Mouse (Mus musculus) neural tube, embryonic 12.5 days (tissue): ENCODE data around the gene Grin3b. TPM values are rescaled to one million over a fixed set of nuclear protein-coding genes. Genes with fewer than 3 reads are reported as not detected.
"Not testable (repeated sequence)": the region's sequence is repeated elsewhere in the genome, so short reads cannot be mapped to it uniquely, and the experiment has no call there.

Experiments
- ATAC-seq: fragments of 200-750 bp; cut with Nextera tagmentation; 2 replicates; pipeline ENCODE4 v1.8.0; 2017; ENCODE audit warnings: low read depth, mild to moderate bottlenecking, moderate TSS enrichment, moderate library complexity; ENCODE audit not compliant: low FRiP score
- H3K27ac ChIP-seq: fragments of 300-500 bp; sonication (generic); 2 replicates; pipeline ENCODE4 v1.5.1; 2016
- H3K27me3 ChIP-seq: fragments of 300-500 bp; sonication (generic); replicated peaks from 2 replicates; pipeline ENCODE4 v1.6.1; 2016; ENCODE audit warnings: mild to moderate bottlenecking
- H3K36me3 ChIP-seq: fragments of 300-500 bp; sonication (generic); 2 replicates; pipeline ENCODE4 v1.6.1; 2016; ENCODE audit warnings: mild to moderate bottlenecking
- H3K4me1 ChIP-seq: fragments of 300-500 bp; sonication (generic); 2 replicates; pipeline ENCODE4 v1.6.1; 2016
- H3K4me2 ChIP-seq: fragments of 300-500 bp; sonication (generic); replicated peaks from 2 replicates; pipeline ENCODE4 v1.6.1; 2016; ENCODE audit warnings: mild to moderate bottlenecking
- H3K4me3 ChIP-seq: fragments of 300-500 bp; sonication (generic); 2 replicates; pipeline ENCODE4 v1.5.1; 2016
- H3K9ac ChIP-seq: fragments of 300-500 bp; sonication (generic); 2 replicates; pipeline ENCODE4 v1.6.1; 2016; ENCODE audit warnings: mild to moderate bottlenecking
- H3K9me3 ChIP-seq: fragments of 300-500 bp; sonication (generic); 2 replicates; pipeline ENCODE4 v1.6.1; 2016; ENCODE audit warnings: mild to moderate bottlenecking
- WGBS: fragments of 180-500 bp; shearing (Covaris S2); methylation state at CpG from one replicate; pipeline ENCODE4 v1.1.7; 2016; 5-methylcytosine and 5-hydroxymethylcytosine counted together
- polyA plus RNA-seq: library from polyadenylated mRNA; unstranded; fragments of >200 nt; fragmentation: Nextera tagmentation; extraction: Ambion mirVana; gene quantifications from 2 replicates; pipeline ENCODE4 v1.2.1, GENCODE M21; 2016

The Grin3b gene
- polyA plus RNA-seq, 1 experiment from 2014 or later: 0.24 TPM

- ATAC-seq, H3K4me1 ChIP-seq, H3K9ac ChIP-seq, H3K27me3 ChIP-seq, H3K27ac ChIP-seq, H3K9me3 ChIP-seq: not testable (repeated sequence)
- peaks cover 27% of the 10 kb centered on the region for H3K36me3 ChIP-seq
- 36% methylated on average over 10 of the region's 10 CpGs for WGBS
- peak overlapping the region; percentile 86 for H3K4me2 ChIP-seq
- H3K4me3 ChIP-seq: peak overlapping the region; percentile 93; the same call in 1 of the 2 replicates
Observed at GRCm38 (mm10) chr10:79959412-79959811, 11.1 kb upstream of the Grin3b start.

GRCm38 (mm10) chr10:79959847-79960601, 10.5 kb upstream of the Grin3b start, which contains the start of gene Wdr18:
Gene Wdr18 (plus strand): TSS chr10:79960152.
- H3K36me3 ChIP-seq: peaks cover 33% of the 10 kb centered on the region
- H3K4me3 ChIP-seq: peak within 1 kb of the TSS; percentile 93
- H3K4me2 ChIP-seq: peak within 1 kb of the TSS; percentile 86

GRCm38 (mm10) chr10:79960671-79961294, 9.7 kb upstream of the Grin3b start:
- ATAC-seq: 0 out of 2 replicates have a peak, but pooled peaks have one; percentile 3
- peak overlapping the region; percentile 93 for H3K4me3 ChIP-seq
- WGBS: 18% methylated on average over 10 of the region's 10 CpGs

More at GRCm38 (mm10) chr10:79959847-79960601, 10.5 kb upstream of the Grin3b start, which contains the start of gene Wdr18:
- no peak within 1 kb of the TSS for H3K27ac ChIP-seq
- H3K4me1 ChIP-seq: peaks cover 8% of the 10 kb centered on the region
- peak within 1 kb of the TSS; percentile 81 for H3K9ac ChIP-seq
- peak; percentile 97 for ATAC-seq
- no peaks in the 10 kb centered on the region for H3K27me3 ChIP-seq
- WGBS: under 1% methylated on average over 61 of the region's 61 CpGs
- H3K9me3 ChIP-seq: no peaks in the 10 kb centered on the region

GRCm38 (mm10) chr10:79964727-79965126, 5.8 kb upstream of the Grin3b start:
- Histone ChIP-seq H3K4me2 (no peak overlapping the region), H3K4me3 (no peak overlapping the region), H3K27me3 (peaks cover 6% of the 10 kb centered on the region), H3K36me3 (peaks cover 68% of the 10 kb centered on the region), H3K27ac (no peak overlapping the region), H3K4me1 (peaks cover 8% of the 10 kb centered on the region), H3K9me3 (no peaks in the 10 kb centered on the region), H3K9ac (no peak overlapping the region)
- WGBS: 97% methylated on average over 7 of the region's 7 CpGs
- no peak for ATAC-seq

More at GRCm38 (mm10) chr10:79960671-79961294, 9.7 kb upstream of the Grin3b start:
- peak overlapping the region; percentile 86 for H3K4me2 ChIP-seq
- H3K36me3 ChIP-seq: peaks cover 41% of the 10 kb centered on the region
- H3K4me1 ChIP-seq: peaks cover 8% of the 10 kb centered on the region
- no peaks in the 10 kb centered on the region for H3K27me3 ChIP-seq
- H3K9me3 ChIP-seq: no peaks in the 10 kb centered on the region
- no peak overlapping the region for H3K27ac ChIP-seq
- H3K9ac ChIP-seq: peak overlapping the region; percentile 81

GRCm38 (mm10) chr10:79965325-79965724, 5.2 kb upstream of the Grin3b start:
- WGBS: 92% methylated on average over 5 of the region's 5 CpGs
- no peak for ATAC-seq
- Histone ChIP-seq H3K9me3 (no peaks in the 10 kb centered on the region), H3K27ac (no peak overlapping the region), H3K9ac (no peak overlapping the region), H3K27me3 (peaks cover 11% of the 10 kb centered on the region), H3K4me1 (peaks cover 8% of the 10 kb centered on the region), H3K4me3 (no peak overlapping the region), H3K4me2 (no peak overlapping the region), H3K36me3 (peaks cover 68% of the 10 kb centered on the region)

- no peak for ATAC-seq
- Histone ChIP-seq H3K4me3 (no peak overlapping the region), H3K27ac (no peak overlapping the region), H3K4me1 (peaks cover 9% of the 10 kb centered on the region), H3K36me3 (peaks cover 64% of the 10 kb centered on the region), H3K9me3 (no peaks in the 10 kb centered on the region), H3K27me3 (peaks cover 27% of the 10 kb centered on the region), H3K4me2 (no peak overlapping the region), H3K9ac (no peak overlapping the region)
- WGBS: 91% methylated on average over 5 of the region's 5 CpGs
Observed at GRCm38 (mm10) chr10:79966886-79967400, 3.6 kb upstream of the Grin3b start.

- 94% methylated on average over 1 of the region's 1 CpGs for WGBS
- H3K27me3 ChIP-seq: peaks cover 38% of the 10 kb centered on the region
- no peaks in the 10 kb centered on the region for H3K9me3 ChIP-seq
- ATAC-seq: no peak
- no peak overlapping the region for H3K4me2 ChIP-seq
- no peak overlapping the region for H3K27ac ChIP-seq
- no peak overlapping the region for H3K9ac ChIP-seq
- no peak overlapping the region for H3K4me3 ChIP-seq
- H3K4me1 ChIP-seq: peaks cover 9% of the 10 kb centered on the region
- peaks cover 53% of the 10 kb centered on the region for H3K36me3 ChIP-seq
Observed at GRCm38 (mm10) chr10:79968181-79968580, 2.3 kb upstream of the Grin3b start.

- H3K4me3 ChIP-seq: no peak overlapping the region
- ATAC-seq: no peak
- peaks cover 9% of the 10 kb centered on the region for H3K4me1 ChIP-seq
- no peak overlapping the region for H3K27ac ChIP-seq
- H3K4me2 ChIP-seq: no peak overlapping the region
- H3K9ac ChIP-seq: no peak overlapping the region
- peaks cover 41% of the 10 kb centered on the region for H3K27me3 ChIP-seq
- no peaks in the 10 kb centered on the region for H3K9me3 ChIP-seq
- WGBS: 21% methylated on average over 3 of the region's 3 CpGs
- peaks cover 47% of the 10 kb centered on the region for H3K36me3 ChIP-seq
Observed at GRCm38 (mm10) chr10:79969124-79969568, 1.4 kb upstream of the Grin3b start.

- ATAC-seq: no peak
- Histone ChIP-seq H3K4me2 (peak overlapping the region; percentile 60), H3K9me3 (no peaks in the 10 kb centered on the region), H3K27me3 (peaks cover 41% of the 10 kb centered on the region), H3K4me3 (peak overlapping the region; percentile 23; the same call in 1 of the 2 replicates), H3K27ac (no peak overlapping the region), H3K9ac (peak overlapping the region; percentile 47; the same call in 1 of the 2 replicates), H3K36me3 (peaks cover 45% of the 10 kb centered on the region), H3K4me1 (peaks cover 9% of the 10 kb centered on the region)
- 4% methylated on average over 21 of the region's 21 CpGs for WGBS
Observed at GRCm38 (mm10) chr10:79971183-79971497, 625 bp downstream of the Grin3b start.

- H3K36me3 ChIP-seq: peaks cover 45% of the 10 kb centered on the region
- 67% methylated on average over 14 of the region's 14 CpGs for WGBS
Observed at GRCm38 (mm10) chr10:79972831-79973230, 2.3 kb downstream of the Grin3b start.

GRCm38 (mm10) chr10:79974087-79974486, 3.6 kb downstream of the Grin3b start:
- Histone ChIP-seq H3K27me3 (peaks cover 41% of the 10 kb centered on the region), H3K4me3 (no peak overlapping the region), H3K4me1 (peaks cover 9% of the 10 kb centered on the region), H3K27ac (no peak overlapping the region), H3K36me3 (peaks cover 51% of the 10 kb centered on the region), H3K9ac (no peak overlapping the region), H3K4me2 (no peak overlapping the region), H3K9me3 (no peaks in the 10 kb centered on the region)
- 93% methylated on average over 21 of the region's 21 CpGs for WGBS
- ATAC-seq: no peak

More at GRCm38 (mm10) chr10:79972831-79973230, 2.3 kb downstream of the Grin3b start:
- H3K27ac ChIP-seq: no peak overlapping the region
- H3K9ac ChIP-seq: no peak overlapping the region
- H3K4me3 ChIP-seq: no peak overlapping the region
- peaks cover 9% of the 10 kb centered on the region for H3K4me1 ChIP-seq
- peaks cover 41% of the 10 kb centered on the region for H3K27me3 ChIP-seq
- H3K4me2 ChIP-seq: no peak overlapping the region
- no peak for ATAC-seq
- H3K9me3 ChIP-seq: no peaks in the 10 kb centered on the region

GRCm38 (mm10) chr10:79974668-79975067, 4.2 kb downstream of the Grin3b start:
- no peak overlapping the region for H3K4me2 ChIP-seq
- H3K36me3 ChIP-seq: peaks cover 56% of the 10 kb centered on the region
- no peak overlapping the region for H3K9ac ChIP-seq
- WGBS: 87% methylated on average over 8 of the region's 8 CpGs
- peaks cover 9% of the 10 kb centered on the region for H3K4me1 ChIP-seq
- no peak overlapping the region for H3K4me3 ChIP-seq
- H3K9me3 ChIP-seq: no peaks in the 10 kb centered on the region
- no peak overlapping the region for H3K27ac ChIP-seq
- ATAC-seq: no peak
- H3K27me3 ChIP-seq: peaks cover 36% of the 10 kb centered on the region
